Mouse (Mus musculus) lung, adult 10 weeks (tissue): Measurements from ENCODE around the gene Fam135a. TPM values are rescaled to one million over a fixed set of nuclear protein-coding genes. Genes with fewer than 3 reads are reported as not detected.

Experiments used
- polyA plus RNA-seq: library from polyadenylated mRNA; stranded (reverse); fragments of 350-450 nt; fragmentation: Illumina TruSeq; extraction: RNeasy Lipid Tissue Mini Kit (QIAGEN cat#74804); gene quantifications from one replicate; pipeline ENCODE4 v1.2.3, GENCODE M21; 2014; ENCODE audit warnings: low read depth, low replicate concordance; ENCODE audit not compliant: insufficient read depth

Fam135a gene
- polyA plus RNA-seq: 6.9 TPM

DNA sequence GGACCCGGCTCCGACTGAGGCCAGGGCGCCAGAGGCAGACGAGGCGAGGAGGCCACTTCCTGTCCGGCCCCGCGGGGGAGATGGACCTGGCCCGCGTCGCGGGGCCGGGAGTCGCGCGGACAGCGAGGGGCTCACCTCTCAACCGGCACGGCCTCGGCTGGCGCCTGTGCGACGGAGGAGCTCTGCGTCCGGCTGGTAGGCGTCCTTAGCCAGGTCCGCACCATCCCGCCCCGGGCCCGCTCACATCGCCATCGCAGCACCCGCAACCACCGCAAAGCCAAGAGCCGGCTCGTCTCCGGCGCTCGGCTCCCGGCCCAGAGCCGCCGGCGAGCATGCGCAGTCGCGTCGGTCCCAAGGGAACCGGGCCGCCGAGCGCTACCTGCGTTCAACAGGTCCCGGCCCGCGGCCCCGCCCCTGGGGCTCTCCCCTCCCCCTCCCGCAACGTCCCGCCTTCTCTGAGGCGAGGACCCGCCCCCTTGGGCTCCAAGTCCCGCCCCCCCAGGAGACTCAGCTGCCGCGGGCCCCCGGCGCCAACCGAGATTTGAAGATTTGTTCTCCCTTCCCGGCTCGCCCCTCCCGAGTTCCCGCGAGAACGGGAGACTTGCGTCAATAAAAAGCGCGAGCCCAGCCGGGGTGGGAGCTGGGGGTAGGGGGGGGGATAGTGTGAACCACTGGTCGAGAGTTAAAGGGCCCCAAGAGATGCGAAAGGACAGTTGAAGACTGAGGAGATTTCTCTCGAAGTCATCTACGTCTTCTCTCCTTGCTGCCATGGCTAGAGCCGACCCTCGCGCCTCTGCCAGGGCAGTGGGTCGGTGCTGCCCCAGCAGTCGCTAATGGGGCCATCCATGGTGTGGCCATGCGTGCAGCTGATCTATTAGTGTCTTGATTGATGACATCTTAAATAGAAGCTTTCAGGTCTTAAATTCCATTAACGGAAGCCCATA lies at the start of gene Fam135a:
TSS of gene Fam135a (minus strand) at position 416 of the 944 bp plus-strand sequence.

DNA sequence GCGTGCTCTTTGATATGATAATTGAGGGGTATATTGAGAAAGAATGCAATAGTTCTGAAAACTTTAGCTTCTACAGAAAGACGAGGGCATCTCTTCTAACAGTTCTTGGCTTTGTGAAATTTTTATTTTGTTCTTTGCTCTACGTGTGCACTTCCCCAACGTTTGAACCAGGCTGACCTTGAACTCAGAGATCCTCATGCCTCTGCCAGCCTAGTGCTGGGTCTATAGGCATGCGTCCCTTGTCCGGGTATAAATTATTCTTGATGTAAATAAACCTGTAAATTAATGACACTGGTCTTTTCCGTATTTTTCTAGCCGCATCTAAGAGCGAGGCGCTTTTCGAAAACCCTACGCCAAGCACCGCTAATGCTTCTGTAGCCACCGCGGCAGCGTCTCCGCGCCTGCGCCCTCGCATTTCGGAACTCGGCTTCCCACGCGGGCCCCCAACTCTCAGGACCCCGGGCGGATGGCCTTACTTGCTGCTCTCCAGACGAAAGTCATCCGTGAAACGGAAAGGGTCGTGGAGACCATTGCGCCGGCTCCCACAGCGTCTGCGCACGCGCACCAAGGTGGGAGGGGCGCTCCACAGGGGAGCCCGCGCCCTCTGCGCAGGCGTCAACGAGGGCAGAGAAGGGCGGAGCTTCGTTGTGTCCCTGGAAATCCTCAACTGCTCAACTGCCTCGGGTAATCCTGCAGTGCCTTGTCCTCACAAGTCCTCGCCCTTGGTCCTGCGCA lies 94.9 kb downstream of the Fam135a start, which contains the start of gene Sdhaf4:
TSS of gene Sdhaf4 (minus strand) at position 587 of the 735 bp plus-strand sequence.

Other genes starting within 250 kb of the Fam135a start
- gene Smap1, start 178.0 kb downstream of the Fam135a start, polyA plus RNA-seq: 30.6 TPM
- 38.4 TPM for gene Sdhaf4, start 94.7 kb downstream of the Fam135a start, polyA plus RNA-seq
- gene Col9a1, start 77.3 kb upstream of the Fam135a start, polyA plus RNA-seq: not detected